Mouse (Mus musculus): ENCODE measurements around the gene Cavin3.
"Not testable (repeated sequence)": the region's sequence is repeated elsewhere in the genome, so short reads cannot be mapped to it uniquely, and the experiment has no call there.

The Cavin3 gene

DNA sequence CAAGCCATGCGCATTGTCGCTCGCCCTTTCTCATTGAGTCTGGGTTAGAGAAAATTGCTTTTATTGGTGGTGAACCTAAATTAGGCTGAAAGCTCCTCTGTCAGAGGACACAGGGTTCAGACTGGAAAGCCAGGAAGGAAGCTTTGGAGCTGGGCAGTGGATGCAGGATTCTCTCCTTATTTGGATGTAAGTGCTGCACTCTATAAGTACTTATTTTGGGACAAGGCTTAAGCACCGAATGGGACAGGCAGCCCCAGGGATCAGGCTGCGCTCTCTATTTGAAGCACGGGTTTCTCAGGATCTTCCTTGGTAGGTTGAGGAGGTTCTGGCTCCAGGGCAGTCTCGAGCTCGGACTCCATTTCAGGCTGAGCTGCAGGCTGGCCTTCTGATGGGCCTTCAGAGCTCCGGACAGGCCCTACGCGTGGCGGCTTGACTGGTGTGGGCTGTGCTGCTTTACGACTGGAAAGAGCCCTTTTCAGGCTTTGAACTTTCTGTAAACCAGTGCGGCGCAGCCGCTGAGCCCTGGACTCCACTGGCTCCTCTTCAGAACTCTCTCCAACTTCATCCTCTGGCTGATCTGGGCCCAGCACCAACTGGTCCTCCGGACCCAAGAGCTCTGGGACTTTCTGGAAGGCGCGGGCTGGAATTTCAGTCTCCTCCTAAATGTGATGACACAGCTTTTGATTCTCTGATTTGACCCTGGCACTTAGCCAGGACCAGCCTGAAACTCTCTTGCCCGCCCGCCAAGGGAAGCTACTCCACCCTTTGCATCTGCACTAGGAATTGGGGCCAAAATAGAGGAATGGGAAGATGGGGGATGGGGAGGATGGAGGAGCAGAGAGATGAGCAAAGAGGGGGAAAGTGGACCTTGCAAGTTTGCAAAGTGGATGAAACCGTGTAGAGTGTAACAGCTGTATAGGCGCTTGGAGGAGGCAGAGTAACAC is 1.3 kb downstream of the Cavin3 start:
- in situ Hi-C loops (cut with MboI; ENCODE audit: low sequenced_read_pairs), result no loop called here

DNA sequence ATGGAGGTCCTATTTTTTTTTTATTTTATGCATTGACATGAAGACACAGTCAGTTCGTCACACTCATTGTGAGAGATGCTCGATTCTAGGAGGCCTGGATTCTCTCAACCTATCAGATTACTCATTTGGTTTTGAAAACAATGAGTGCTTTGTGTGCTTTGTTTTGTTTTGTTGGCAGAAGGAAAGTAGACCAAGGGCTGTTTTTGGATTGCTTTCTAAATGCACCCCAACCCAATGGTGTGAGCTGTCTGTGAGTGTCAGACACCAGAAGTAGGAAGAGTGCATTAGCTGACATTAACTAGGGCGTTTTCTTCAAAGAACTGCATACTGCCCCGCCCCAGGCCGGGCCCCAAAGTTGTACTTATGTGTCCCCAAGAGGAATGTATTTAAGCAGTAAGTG is 2.0 kb downstream of the Cavin3 start:
- in situ Hi-C loops (cut with MboI; ENCODE audit: low sequenced_read_pairs), result no loop called here

DNA sequence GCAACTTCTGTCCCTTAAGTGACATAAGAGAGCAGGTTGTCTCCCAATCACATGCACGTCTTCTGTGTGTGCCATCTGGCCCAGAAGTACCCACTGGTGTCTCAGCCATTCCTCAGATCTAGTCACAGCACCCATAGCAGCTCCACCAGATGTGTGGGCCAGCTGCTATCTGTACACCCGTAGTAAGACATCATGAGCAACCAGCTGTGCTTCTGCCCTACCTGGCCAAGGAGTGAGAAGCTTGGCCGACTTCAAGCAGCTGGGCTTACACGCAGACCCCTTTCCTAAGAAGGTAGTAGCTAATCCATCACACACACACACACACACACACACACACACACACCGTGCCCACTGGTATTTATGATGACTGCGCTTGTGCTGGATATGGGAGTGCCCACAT is 2.9 kb downstream of the Cavin3 start:
- in situ Hi-C loops (cut with MboI; ENCODE audit: low sequenced_read_pairs), result no loop called here

DNA sequence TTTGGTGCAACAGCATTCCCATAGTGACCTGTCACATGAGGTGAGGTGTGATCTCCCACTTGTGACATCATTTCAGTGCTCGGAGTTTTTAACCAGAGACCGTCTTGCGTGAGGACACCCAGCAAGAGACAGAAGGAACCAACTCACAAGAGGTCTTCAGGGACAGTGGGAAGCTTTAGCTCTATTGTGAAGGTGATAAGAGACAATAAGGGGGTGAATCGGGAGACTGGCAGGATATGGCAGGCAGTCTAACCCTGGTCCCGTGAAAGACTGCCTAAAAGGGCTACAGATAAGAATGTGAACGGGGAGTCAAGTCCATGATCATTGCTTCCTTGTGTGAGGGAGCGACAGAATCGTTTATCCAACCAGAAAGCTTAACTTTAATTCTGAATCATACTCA is 3.8 kb downstream of the Cavin3 start:
- in situ Hi-C loops (cut with MboI; ENCODE audit: low sequenced_read_pairs), result no loop called here

DNA sequence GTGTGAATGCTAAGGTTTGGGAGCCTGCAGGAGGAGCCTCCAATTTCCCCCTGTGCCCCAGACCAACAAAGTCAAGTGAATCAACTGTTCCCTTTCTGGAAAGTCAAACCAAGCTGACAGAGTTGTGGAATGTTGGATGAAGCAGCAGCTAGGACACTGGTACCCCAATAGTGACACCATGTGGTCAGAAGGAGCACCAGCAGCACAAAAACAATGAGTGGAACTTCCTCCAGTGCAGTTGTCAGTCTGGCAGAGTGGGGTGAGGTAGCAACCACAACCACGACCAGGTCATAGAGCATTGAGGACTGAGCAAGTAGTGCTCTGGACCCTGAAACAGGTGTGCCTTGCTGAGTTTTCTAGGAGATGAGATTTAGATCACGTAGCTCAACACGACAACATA is 4.3 kb downstream of the Cavin3 start:
- in situ Hi-C loops (cut with MboI; ENCODE audit: low sequenced_read_pairs), result no loop called here

DNA sequence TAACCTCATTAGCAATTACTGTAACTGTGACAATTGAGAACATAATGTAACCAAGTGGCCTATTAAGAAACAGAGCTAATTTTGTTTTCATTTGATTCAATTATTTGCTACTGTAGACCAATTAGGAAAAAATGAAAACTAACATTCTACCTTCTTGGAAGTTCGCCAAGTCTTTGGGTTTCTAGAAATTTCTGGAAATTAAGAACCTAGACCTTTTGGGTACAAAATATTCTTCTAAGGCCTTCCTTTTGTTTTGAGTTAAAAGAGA is 4.7 kb downstream of the Cavin3 start:
- in situ Hi-C loops (cut with MboI; ENCODE audit: low sequenced_read_pairs), result no loop called here

DNA sequence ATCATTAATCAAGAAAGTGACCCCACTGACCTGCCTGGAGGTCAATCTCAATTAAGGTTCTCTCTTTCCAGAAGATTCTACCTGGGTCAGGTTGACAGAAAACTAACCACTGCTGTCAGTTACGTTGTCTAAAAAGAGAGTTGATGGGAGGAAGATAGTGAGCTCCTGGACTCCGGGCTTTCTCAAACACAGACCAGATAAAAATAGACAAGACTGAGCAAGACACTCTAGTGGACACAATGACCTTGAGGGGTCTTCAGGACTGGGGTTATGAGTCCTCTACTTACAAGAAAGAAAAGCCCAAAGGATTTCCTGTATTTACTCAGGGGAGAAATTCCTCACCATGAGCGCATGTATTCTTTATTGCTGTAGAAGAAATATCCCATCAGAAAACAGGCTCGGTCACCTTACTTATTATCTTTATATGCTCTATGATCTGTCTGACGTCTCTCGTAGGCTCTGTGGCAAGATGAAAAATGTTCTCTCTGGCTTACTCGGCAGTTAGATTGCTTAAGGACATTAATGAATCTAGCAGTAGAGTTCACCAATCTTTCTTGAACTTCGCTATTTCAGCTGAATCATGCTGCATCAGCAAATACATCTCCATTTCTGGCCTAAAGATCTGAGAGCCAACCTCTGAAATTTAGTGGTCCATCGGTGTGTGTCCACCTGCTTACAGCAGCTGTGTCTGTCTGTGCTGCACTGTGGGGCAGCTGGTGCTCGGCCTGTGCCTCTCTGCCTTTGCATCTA is 5.2 kb downstream of the Cavin3 start:
- in situ Hi-C loops (cut with MboI; ENCODE audit: low sequenced_read_pairs), result no loop called here

DNA sequence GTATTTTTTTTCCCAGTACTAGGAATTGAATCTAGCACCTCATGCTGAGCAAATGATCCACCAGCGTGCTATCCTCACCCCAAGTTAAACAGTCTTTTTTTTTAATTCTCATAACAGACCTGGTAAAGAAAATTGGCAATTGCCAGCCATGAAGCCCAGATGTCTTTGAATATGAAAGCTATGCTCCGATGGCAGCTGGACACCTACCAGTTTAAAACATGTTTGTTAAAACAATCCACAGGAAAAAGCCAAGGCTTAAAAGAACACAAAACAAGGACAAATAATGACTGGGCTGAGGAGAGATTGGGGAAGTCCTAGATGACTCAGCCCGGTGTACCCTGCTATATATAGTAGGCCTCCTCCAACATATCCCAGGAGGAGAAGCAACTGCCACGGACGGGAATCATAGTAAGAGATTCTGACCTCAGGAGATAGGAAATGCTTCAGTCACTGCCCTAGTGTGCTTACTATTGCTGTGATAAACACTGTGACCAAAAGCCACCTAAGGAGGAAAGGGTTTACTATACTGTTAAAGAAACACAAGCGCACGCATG is 6.6 kb downstream of the Cavin3 start:
- in situ Hi-C loops (cut with MboI; ENCODE audit: low sequenced_read_pairs), result no loop called here

DNA sequence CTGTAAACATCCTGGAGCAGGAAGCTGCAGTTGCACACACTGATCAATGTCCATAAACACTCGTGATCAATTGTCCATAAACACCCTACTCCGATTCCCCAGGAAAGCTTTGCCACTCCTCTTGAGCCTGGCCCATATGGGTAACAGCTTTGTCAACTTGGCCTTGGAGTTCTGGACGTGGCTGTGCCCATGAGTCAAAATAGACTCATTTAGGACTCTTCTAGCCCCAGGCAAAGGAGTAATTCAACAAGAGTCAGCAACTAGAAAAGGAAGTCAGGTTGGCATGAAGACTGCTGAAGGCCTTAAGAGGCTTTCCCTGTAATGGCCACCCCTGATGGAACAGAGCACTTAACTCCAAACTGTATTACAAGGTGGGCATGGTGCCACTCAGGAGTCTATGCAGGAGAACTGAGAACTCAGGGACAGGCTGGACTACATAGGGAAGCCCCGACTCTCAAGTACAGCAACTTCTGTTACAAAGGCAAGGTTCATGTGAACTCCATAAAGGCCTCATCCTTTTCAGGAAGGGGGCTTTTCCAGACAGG is 7.3 kb downstream of the Cavin3 start:
- in situ Hi-C loops (cut with MboI; ENCODE audit: low sequenced_read_pairs), result no loop called here

DNA sequence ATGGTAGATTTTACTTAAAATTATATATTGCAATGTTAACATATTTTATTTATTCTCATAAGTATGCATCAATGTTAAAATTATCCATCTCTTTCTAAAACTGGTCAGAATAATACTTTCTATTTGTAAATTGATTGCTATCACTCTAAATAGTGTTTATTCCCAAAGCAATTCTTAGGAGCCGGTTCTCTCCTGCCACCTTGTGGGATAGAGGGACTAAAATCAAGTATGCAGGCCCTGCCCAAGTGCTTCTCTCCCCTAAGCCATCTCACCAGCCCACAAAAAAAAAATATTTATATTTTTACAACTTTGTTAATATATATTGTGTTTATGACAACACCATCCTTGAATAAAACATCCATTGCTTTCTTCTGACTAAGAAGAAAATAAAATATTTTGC is 9.5 kb downstream of the Cavin3 start:
- in situ Hi-C loops (cut with MboI; ENCODE audit: low sequenced_read_pairs), result no loop called here

DNA sequence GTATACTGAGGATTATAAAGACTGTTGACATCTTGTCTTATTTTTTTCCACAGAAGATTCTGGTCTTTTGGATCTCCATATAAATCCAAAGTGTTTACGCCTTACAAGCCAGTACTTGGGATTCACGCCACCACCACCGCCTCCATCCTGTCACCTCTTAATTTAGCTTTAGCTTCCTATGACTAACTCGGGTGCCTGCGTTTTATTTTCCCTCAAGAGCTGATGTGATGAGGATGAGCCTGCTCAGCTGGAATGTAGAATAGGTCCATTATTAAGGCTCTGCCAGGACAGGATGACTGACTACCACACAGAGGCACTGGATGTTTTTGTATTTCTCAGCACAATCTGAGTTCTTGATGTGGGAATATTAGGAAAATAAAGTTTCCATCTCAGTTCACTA is 16.6 kb downstream of the Cavin3 start:
- in situ Hi-C loops (cut with MboI; ENCODE audit: low sequenced_read_pairs), result not testable (repeated sequence)

DNA sequence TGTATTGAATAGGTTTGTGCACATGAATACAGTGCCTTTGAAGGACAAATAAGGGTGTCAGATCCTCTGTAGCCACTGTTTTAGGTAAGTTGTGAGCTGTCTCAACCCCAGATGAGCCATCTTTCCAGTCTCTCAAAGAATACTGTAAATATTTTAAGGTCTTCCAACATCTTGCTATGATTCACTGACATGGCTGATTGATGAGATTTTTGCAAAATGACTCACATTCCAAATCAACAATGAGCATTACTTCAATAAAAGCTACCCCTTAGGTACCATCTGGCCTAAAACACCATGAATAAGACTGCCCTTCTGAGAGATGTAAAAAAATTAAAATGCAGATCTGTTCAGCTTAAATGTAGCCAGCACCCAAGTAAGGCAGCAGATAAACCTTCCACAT is 23.6 kb downstream of the Cavin3 start:
- in situ Hi-C loops (cut with MboI; ENCODE audit: low sequenced_read_pairs), result no loop called here

DNA sequence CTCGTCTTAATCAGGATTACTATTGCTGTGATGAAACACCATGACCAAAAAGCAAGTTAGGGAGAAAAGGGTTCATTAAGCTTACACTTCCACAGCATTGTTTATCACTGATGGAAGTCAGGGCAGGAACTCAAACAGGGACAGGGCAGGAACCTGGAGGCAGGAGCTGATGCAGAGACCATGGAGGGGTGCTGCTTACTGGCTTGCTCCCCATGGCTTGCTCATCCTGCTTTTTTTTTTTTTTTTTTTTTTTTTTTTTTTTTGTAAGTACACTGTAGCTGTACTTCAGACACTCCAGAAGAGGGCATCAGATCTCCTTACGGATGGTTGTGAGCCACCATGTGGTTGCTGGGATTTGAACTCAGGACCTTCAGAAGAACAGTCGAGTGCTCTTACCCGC is 28.8 kb downstream of the Cavin3 start:
- in situ Hi-C loops (cut with MboI; ENCODE audit: low sequenced_read_pairs), result not testable (repeated sequence)

DNA sequence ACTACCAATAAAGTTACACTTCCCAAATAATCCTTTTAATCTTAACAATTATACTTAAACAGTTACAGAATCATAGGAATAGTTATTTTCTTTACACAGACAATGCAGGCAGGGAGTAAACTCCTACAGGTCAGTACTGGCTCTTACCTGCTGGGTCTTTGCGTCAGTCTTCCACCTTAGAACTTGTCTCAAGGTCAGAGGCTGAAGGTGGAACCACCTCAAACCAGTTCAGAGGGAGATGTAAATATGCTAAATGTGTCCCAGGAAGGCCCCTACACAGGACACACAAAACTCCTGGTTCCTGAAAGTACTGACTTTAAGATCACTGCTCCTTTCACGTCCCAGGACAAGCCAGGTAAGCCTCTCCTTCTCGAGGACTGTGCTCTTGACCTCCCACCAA is 37.0 kb downstream of the Cavin3 start:
- in situ Hi-C loops (cut with MboI; ENCODE audit: low sequenced_read_pairs), result no loop called here

DNA sequence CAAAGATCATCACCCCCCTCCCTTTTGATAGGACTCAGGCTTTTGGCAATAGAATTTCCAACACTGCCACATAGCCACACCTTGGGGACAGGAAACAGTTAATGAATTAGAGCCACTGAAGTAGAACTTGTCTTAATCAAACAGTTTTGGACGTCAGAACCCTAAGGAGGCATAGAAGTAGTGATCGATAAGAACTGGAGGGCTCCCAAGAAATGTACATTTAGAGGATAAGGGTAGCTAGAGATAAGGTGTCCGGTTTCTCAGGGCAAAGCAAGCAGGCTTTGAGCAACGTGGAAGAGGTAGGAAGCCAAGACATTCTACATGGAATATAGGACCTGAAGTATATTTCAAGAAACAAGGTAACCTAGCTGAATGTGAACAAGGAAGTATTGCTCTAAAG is 40.7 kb downstream of the Cavin3 start:
- in situ Hi-C loops (cut with MboI; ENCODE audit: low sequenced_read_pairs), result no loop called here

DNA sequence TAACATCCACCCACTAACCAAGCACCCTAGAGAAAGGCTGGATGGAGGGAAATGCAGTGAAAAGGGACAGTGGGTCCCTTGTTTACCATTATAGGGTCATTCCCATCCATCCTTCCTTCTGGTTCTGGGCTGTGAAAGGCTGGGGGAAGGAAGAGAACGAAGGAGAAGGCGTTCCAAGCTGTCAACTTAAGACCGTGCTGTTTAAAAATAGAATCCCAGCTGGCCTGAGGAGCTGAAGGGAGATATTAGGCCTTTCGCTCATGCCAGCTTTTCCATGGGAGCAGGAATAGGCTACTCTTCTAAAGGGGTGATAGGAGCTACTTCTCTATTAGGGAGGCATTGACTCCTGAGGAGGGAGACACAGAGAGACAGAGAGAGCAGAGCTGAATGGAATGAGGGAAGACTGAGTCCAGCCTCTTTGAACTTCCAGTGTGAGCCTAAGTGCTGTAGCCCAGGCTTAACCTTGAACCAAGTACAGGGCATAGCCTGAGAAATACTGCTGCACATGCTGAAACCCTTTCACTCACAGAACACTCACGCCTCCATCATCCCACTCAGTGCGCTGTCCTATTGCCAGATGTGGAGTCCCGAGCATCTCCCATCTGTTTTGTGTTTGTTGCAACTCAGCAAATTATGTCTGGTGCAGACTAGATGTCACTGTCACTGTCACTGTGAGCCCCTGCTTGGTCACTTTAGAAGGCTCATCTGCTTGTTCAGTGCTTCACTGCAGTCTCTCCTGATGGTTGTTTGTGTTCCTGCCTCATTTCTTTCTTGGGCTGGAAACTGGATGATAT is 43.9 kb downstream of the Cavin3 start:
- in situ Hi-C loops (cut with MboI; ENCODE audit: low sequenced_read_pairs), result no loop called here

DNA sequence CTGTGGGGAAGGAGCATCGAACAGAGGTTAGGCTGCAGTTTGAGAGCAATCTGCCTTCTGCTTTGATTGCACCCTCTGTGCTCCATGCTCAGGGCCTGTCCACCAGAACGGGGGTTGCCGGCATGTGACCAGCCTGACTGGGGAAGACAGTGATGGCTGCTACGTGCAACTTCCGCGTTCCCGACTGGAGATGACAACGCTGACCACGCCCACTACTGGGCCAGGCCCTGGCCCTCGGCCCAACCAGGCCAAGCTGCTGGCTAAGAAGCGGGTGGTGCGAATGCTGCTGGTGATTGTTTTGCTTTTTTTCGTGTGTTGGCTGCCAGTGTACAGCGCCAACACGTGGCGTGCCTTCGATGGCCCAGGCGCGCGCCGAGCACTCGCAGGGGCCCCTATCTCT is 47.3 kb downstream of the Cavin3 start:
- in situ Hi-C loops (cut with MboI; ENCODE audit: low sequenced_read_pairs), result no loop called here

DNA sequence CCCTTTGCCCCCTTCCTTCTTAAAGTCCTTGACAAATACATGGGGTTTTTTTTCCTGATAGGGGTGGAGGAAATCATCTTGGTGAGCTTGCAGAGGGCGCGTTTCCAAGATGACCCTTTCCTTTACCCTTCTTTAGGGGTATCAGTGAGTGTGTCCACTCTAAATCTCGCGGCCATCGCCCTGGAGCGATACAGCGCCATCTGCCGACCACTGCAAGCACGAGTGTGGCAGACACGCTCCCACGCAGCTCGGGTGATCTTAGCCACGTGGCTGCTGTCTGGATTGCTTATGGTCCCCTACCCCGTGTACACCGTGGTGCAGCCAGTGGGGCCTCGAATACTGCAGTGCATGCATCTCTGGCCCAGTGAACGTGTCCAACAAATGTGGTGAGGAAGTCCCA is 48.2 kb downstream of the Cavin3 start:
- in situ Hi-C loops (cut with MboI; ENCODE audit: low sequenced_read_pairs), result no loop called here

DNA sequence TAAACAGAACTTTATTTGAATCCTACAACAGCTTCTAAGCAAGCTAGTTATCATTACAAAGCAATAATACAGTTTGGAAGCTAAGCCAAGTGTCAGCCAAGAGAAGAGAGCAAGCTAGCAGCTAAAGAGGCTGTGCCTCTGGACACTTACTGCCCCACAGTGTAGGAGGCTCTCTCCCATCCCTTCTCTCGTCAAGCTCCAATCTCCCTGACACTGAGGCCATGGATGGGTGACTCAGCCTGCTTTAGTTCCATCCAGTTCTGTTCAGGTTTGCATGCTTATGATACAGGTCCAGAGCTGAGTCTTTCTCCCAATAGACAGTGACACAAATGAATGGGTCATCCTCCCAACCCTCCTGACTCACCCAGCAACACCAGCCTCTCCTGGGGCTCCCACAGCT is 50.0 kb downstream of the Cavin3 start:
- in situ Hi-C loops (cut with MboI; ENCODE audit: low sequenced_read_pairs), result no loop called here
